Mouse (Mus musculus): ENCODE data around the gene Cmah.

Gene Cmah

DNA sequence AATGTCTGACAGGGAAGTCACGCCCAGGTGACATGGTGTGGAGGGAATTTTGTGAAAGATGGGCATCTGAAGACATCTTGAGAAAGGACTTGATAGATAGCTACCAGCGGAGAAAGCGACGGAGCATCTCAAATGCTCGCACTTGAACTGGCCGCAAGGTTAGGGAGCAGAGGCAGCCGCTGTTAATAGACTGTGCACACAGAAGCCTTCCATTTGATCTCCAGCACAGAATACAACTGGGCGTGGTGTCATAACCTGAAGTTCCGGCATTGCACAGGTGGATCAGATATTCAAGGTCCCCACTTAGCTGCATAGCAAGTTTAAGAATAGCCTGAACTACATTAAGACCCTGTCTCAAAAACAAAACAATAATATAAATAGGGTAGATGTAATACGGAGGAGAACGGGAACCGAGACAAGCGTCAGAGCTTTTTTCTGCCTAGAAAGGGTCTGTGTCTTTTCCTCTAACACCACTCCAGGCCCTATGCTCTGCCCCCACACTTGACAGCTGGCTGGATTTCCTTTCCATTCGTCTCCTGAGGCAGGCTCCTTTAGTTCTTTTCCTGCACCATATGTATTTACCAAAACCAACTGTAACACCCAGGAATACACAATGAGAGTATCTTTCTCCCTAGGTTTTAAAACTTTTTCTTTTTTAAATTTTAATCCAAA lies 192.9 kb downstream of the Cmah start:
- DNase-seq: no peak

DNA sequence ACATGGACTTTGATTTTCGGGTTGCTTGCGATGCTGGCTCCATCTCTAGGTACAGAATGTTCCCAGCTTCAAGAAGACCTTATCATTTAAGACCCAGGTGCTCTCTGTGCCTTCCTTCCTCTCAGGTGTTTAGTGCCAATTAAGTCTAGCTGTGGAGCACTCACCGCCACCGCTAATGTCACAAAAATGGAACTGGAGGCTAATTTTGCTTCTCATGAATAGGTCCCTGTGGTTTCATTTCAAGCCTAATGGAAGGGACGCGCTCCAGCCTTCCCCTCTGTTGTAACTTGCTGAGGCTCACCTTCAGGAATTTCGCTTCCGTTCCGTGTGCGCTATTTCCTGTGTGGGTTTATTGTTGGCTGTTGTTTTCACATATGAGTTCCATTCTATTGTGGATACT lies 193.6 kb downstream of the Cmah start:
- DNase-seq: no peak

DNA sequence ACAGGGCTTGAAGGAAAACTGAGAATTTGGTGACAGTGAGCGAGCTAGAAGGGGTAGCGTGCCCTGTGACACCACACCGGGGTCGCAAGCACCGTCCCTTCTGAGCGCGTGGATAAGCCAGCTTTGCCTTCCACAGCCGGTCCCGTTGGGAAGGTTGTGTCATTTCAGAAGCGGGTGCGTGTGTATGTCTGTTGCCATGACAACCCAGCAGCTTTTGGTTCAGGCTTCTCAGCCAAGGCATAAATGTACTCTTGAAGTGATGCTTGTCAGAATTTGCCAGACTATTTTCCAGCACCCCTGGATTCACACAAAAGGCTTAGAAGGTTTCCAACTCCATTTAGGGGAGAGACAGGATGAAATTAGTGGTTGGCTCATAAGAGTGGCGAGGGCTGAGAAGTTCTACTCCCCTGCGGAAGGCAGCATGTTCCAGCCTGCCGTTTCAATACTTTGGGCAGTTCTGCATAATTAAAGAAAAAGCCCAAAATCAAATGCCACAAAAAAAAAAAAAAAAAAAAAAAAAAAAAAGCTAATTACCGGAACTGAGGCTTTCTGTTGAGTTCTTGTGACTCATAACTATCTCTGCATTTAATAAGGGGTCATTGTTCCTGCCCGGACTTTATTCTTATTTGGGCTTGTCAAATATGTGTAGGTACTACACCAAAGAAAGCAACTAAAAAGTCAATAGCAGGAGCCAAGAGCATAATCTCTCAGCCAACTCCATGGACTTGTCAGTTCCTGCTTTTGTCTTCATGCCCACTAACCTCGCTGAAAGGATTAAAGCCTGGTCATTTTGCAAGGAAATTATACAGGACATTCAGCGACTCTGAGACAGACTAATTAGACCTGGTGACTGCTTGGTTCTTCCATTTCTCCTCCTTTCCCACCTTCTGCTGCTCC lies 194.5 kb downstream of the Cmah start:
- DNase-seq: no peak

DNA sequence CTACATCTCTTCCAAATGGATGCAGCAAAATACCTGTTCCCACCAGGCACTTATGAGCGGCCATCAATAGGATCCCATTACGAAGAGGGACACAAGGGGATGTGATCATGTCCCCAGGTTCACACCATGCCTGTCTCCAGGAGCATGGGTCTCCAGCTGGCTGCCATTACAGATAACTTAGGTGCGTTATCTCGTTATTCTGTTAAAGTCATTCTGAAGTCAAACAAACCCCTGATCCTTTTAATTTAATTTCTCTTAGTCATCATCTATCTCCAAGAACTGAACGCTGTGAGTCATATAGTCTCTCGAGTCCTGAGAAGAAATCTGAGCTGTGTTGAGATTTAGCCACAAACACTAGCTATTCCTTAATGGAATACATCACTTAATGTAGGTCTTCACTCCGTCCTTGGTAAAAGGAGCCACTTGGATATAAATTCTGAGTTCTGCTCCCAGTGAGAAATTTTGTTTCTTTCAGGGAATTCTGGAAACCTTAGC lies 195.2 kb downstream of the Cmah start:
- DNase-seq: no peak

DNA sequence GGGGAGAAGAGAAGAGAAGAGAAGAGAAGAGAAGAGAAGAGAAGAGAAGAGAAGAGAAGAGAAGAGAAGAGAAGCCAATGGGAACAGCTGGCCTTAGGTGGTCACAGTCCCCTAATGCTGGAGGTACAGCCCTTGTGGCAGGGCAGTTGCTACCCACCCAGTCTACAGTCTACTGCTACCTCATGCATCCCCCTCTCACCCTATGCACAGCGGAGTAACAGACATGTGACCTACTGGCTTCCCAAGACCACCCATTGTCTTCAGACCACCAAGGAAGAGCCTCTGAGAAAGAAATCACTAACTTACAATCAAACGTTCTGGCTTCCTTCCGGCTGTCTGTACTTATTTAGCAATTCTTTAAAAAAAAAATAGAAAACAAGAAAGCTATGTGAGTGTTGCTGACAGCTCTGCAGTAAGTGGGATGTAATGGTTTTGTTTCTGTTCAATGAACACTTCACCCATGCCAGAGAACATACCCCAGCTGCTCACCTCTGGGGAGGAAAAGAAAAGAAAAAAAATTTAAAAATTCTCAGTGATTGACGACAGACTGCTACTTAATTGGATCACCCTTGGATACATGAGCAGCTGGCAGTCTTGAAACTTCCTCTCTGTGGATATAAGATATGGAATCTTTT lies 196.5 kb downstream of the Cmah start:
- DNase-seq: no peak

DNA sequence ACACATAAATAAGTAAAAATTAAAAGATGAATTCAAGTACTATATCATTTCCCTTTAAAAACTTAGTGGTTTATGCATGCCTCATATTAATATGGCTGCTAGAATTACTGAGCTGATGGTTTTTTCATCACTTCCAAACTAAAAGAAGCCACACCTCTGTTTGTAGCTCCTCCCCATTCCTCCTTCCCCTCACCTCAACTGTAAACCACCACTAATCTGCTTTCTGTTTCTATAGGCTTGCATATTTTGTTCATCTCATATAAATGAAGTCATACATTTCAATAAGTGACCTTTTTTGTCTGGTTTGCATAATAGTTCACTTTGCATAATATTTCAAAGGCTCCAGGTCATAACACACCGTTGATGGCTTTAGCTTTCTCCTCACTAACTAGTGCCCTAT lies 197.3 kb downstream of the Cmah start:
- DNase-seq: no peak

DNA sequence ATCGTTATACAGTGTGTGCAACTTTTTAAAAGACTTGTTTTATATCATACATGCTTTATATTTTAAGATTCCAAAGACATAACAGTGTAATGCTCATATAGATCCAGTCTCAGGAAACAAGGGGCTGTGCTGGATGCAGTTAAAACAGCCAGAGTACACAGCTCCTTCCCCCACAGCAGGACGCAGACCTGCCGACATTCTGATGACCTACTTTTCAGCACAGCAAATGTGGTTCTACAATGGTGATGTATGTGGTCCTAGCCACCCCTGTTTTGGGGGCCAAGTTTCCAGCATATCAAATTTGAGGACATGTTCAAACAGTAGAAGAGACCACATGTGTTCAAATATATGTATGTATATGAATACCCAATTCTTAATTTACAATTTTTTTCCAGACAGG lies 198.3 kb downstream of the Cmah start:
- no peak for DNase-seq

DNA sequence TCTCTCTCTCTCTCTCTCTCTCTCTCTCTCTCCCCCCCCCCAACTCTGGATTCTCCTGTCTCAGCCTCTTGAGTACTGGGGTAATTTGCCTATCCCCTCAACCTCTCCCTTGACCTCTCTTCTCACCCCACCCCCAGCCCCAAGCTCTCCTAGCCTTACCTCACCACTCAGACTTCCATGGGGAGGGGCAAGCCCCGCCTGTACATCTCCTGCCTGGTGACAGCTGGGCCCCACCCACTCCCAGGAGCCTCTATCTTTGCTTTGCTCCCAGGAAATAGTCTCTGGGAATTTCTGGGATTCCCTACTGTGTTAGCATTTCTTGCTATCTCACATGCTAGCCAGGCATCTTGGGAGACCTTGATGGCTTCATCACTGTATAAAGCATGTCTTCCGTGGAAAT lies 199.7 kb downstream of the Cmah start:
- DNase-seq: no peak
